Mouse (Mus musculus): ENCODE results near the gene Bach1. TPM values are rescaled to one million over a fixed set of nuclear protein-coding genes. Genes with fewer than 3 reads are reported as not detected.

Gene Bach1
- polyA plus RNA-seq, 1 experiment from 2014 or later = 13.7 TPM

DNA sequence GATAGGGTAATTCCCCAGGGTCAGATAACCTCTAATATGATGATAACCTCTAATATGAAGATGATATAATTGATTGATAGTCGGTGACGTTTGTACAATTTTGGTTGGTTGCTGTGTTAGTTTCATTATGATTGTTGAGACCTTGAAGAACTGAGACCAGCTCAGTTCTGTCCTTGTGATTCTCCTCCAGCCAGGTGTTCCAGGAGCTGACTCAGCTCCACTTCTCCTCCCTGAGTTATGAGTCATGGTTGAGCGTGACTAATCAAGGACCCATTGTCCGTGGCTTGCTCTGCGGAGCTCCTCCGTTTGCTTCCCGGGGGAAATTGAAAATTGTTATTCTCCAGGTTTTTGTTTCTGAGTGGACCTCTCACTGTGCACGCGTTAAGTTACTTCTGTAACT, 33.5 kb upstream of the Bach1 start:
- Histone ChIP-seq H3K36me3 (no peaks in the 10 kb centered on the region), H3K4me2 (no peak overlapping the region), H3K9me3 (no peaks in the 10 kb centered on the region), H3K9ac (no peak overlapping the region), H3K27ac (no peak overlapping the region), H3K4me1 (0 out of 2 replicates have a peak, but pooled peaks cover 8% of the 10 kb centered on the region), H3K27me3 (replicated peaks) (no peaks in the 10 kb centered on the region), H3K4me3 (replicated peaks) (no peak overlapping the region)
- WGBS = 58% methylated on average over 9 of the region's 9 CpGs
- ATAC-seq (ENCODE audit: insufficient read depth, low FRiP score, low read depth) = no peak

DNA sequence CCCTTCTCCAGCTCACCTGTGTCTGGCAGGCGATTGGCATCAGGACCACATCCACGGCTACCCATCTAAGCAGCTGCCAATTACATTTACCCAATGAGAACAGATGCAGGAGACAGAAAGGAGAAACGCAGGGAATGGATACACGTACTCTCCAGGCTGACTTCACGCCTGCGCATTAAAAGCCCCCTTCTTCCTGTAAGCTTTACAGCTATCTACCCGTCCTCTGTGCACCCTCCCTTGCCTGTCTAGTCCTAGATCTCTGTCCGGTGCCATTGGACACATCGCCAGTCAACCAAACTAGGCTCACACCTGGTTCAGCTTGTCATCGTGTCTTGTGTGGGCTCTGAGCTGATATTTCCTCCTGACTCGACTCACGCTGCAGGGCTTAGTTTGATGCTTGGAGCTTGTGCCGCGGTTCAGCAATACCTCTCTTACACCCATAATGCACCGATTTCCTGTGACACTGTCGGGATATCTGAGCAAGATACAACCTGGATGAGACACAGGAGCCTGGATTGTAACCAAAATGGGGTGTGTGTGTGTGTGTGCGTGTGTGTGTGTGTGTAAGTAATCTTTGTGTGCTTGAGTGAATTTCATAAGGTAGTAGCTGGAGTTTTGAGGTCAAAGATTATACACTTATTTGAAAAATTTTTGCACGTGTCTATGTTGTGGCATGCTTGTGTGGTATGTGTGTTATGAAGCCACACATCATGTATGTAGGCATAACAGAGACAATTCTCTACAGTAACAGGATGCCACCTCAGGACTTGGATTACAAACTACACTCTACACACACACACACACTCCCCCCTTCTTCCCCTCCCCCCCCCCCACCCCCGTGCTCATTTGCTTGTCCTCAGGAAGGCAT, 32.8 kb upstream of the Bach1 start:
- Histone ChIP-seq H3K27me3 (replicated peaks) (no peaks in the 10 kb centered on the region), H3K9ac (no peak overlapping the region), H3K4me2 (no peak overlapping the region), H3K4me1 (0 out of 2 replicates have a peak, but pooled peaks cover 7% of the 10 kb centered on the region), H3K27ac (no peak overlapping the region), H3K36me3 (no peaks in the 10 kb centered on the region), H3K9me3 (no peaks in the 10 kb centered on the region), H3K4me3 (replicated peaks) (no peak overlapping the region)
- WGBS = 84% methylated on average over 19 of the region's 19 CpGs
- no peak for ATAC-seq (ENCODE audit: insufficient read depth, low FRiP score, low read depth)

DNA sequence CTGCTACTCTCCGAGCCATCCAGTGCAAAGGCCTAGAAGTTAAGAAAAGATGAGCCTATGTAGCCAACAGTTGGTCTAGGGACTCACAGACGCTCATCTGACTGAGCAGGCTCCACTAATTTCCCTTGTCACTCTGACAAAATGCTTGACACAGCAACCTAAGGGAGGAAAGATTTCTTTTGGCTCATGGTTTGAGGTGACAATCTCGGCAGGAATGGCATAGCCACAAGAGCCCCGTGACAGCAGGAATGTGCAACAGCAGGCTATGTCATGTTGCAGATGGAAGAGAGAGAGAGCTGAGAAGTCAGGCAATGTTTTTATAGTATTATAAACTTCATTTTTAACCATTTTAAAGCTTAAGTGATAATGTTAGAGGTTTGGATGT, 32.1 kb upstream of the Bach1 start:
- no peaks in the 10 kb centered on the region for H3K36me3 ChIP-seq
- no peaks in the 10 kb centered on the region for H3K9me3 ChIP-seq
- H3K27me3 ChIP-seq (replicated peaks) = no peaks in the 10 kb centered on the region
- 83% methylated on average over 4 of the region's 4 CpGs for WGBS
- 0 out of 2 replicates have a peak, but pooled peaks cover 1% of the 10 kb centered on the region for H3K4me1 ChIP-seq
- no peak for ATAC-seq (ENCODE audit: insufficient read depth, low FRiP score, low read depth)
- no peak overlapping the region for H3K9ac ChIP-seq
- H3K4me2 ChIP-seq = no peak overlapping the region
- no peak overlapping the region for H3K4me3 ChIP-seq (replicated peaks)
- no peak overlapping the region for H3K27ac ChIP-seq

DNA sequence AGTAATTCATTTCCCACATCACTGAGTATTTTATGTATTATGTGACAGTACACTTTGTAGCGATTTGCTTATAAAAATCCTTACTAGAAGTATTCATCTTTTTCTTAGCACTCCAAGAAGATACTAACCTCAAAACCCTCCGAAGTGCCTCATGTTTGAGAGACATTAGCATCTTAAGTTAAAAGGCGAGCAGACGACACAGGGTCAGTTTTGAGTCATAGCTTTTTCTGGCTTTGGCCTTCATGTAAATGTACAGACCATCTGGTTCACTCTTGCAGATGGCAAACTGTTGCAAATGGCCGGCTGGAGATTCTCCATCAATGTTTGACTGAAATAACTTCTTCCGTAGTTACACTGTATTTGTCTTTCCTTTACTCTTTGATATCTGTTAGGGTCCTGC, 30.7 kb upstream of the Bach1 start:
- ATAC-seq (ENCODE audit: insufficient read depth, low FRiP score, low read depth) = no peak
- 65% methylated on average over 6 of the region's 6 CpGs for WGBS
- H3K36me3 ChIP-seq = no peaks in the 10 kb centered on the region
- no peak overlapping the region for H3K9ac ChIP-seq
- no peak overlapping the region for H3K4me3 ChIP-seq (replicated peaks)
- no peak overlapping the region for H3K27ac ChIP-seq
- no peak overlapping the region for H3K4me2 ChIP-seq
- no peaks in the 10 kb centered on the region for H3K27me3 ChIP-seq (replicated peaks)
- H3K4me1 ChIP-seq = no peaks in the 10 kb centered on the region
- no peaks in the 10 kb centered on the region for H3K9me3 ChIP-seq

- WGBS = 66% methylated on average over 8 of the region's 8 CpGs
- ATAC-seq (ENCODE audit: insufficient read depth, low FRiP score, low read depth) = no peak
These were observed 28.5 kb upstream of the Bach1 start for GRCm38 (mm10) chr16:87670091-87670820.

DNA sequence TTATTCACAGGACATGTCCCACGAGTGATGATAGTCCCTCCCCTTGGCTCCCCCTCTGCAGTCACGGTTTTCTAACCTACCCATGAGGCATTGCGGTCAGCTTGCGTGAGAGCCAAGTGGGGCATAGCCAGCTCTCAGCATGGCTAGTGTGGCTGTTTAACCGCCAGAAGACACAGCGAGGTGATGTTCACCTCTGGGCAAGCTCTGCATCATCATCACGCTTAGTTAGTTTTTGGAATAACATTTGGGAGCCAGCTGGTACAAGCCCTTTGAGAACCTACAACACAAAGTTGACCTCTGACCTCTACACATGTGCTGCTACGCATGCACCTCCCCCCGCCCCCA, 28.0 kb upstream of the Bach1 start:
- H3K9me3 ChIP-seq = no peaks in the 10 kb centered on the region
- no peaks in the 10 kb centered on the region for H3K36me3 ChIP-seq
- H3K4me3 ChIP-seq (replicated peaks) = no peak overlapping the region
- H3K4me2 ChIP-seq = no peak overlapping the region
- no peak; the same call in 1 of the 2 replicates for ATAC-seq (ENCODE audit: insufficient read depth, low FRiP score, low read depth)
- H3K9ac ChIP-seq = no peak overlapping the region
- no peak overlapping the region for H3K27ac ChIP-seq
- WGBS = 87% methylated on average over 9 of the region's 9 CpGs
- H3K27me3 ChIP-seq (replicated peaks) = no peaks in the 10 kb centered on the region
- H3K4me1 ChIP-seq = 0 out of 2 replicates have a peak, but pooled peaks cover 2% of the 10 kb centered on the region

More at GRCm38 (mm10) chr16:87670091-87670820, 28.5 kb upstream of the Bach1 start:
- Histone ChIP-seq H3K4me3 (replicated peaks) (no peak overlapping the region), H3K36me3 (no peaks in the 10 kb centered on the region), H3K9ac (no peak overlapping the region), H3K4me1 (0 out of 2 replicates have a peak, but pooled peaks cover 2% of the 10 kb centered on the region), H3K9me3 (no peaks in the 10 kb centered on the region), H3K27me3 (replicated peaks) (no peaks in the 10 kb centered on the region), H3K27ac (no peak overlapping the region), H3K4me2 (no peak overlapping the region)

- Histone ChIP-seq H3K4me2 (no peak overlapping the region), H3K27ac (no peak overlapping the region), H3K9ac (no peak overlapping the region), H3K36me3 (no peaks in the 10 kb centered on the region), H3K4me3 (replicated peaks) (no peak overlapping the region), H3K4me1 (0 out of 2 replicates have a peak, but pooled peaks cover 2% of the 10 kb centered on the region), H3K27me3 (replicated peaks) (no peaks in the 10 kb centered on the region), H3K9me3 (no peaks in the 10 kb centered on the region)
- ATAC-seq (ENCODE audit: insufficient read depth, low FRiP score, low read depth) = no peak
- WGBS = 72% methylated on average over 12 of the region's 12 CpGs
These were observed 27.4 kb upstream of the Bach1 start for GRCm38 (mm10) chr16:87671336-87671735.

DNA sequence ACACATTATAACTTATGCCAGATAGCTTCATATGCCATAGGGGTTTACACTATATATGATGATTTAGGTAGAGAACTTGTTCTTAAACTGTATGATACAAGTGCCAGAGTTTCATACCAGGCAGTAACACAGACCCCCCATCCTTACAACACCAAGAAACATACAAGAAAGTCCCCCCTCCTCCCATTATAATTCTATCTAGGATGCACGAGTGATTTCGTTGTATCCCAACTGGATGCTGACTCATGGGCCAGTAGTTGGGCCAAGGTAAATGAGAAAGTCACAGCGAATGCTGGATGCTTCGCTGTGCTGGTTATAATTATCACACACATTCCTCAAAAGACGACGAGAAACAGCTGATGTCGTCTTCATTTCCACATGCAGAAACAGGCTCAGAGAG, 25.6 kb upstream of the Bach1 start:
- H3K4me3 ChIP-seq (replicated peaks) = no peak overlapping the region
- no peak overlapping the region for H3K9ac ChIP-seq
- no peak overlapping the region for H3K4me2 ChIP-seq
- WGBS = 82% methylated on average over 7 of the region's 7 CpGs
- 0 out of 2 replicates have a peak, but pooled peaks cover 2% of the 10 kb centered on the region for H3K4me1 ChIP-seq
- H3K27ac ChIP-seq = no peak overlapping the region
- no peaks in the 10 kb centered on the region for H3K36me3 ChIP-seq
- no peak for ATAC-seq (ENCODE audit: insufficient read depth, low FRiP score, low read depth)
- H3K9me3 ChIP-seq = no peaks in the 10 kb centered on the region
- H3K27me3 ChIP-seq (replicated peaks) = no peaks in the 10 kb centered on the region

DNA sequence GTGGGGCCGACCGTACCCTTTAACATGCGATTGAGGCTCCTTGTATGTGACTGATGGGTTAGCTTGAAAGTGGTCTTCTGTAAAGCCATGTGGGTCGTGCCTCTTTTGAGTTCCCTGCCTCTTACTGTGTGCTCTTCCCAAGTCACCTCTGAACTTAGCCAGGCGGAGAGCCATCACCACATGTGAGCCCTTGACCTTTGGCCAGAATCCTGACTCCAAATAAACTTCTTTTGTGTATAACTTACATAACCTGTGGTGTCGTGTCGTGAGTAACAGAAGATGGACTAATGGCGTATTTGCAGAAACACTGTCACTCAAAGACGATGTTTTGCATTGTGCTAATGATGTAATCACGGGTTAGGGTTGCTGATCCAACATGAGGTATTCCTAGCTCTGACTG, 22.6 kb upstream of the Bach1 start:
- H3K27me3 ChIP-seq (replicated peaks) = no peaks in the 10 kb centered on the region
- H3K9me3 ChIP-seq = no peaks in the 10 kb centered on the region
- ATAC-seq (ENCODE audit: insufficient read depth, low FRiP score, low read depth) = no peak
- WGBS = 46% methylated on average over 10 of the region's 10 CpGs
- H3K27ac ChIP-seq = no peak overlapping the region
- H3K36me3 ChIP-seq = no peaks in the 10 kb centered on the region
- no peak overlapping the region for H3K4me3 ChIP-seq (replicated peaks)
- no peak overlapping the region for H3K9ac ChIP-seq
- 0 out of 2 replicates have a peak, but pooled peaks cover 2% of the 10 kb centered on the region for H3K4me1 ChIP-seq
- no peak overlapping the region for H3K4me2 ChIP-seq

DNA sequence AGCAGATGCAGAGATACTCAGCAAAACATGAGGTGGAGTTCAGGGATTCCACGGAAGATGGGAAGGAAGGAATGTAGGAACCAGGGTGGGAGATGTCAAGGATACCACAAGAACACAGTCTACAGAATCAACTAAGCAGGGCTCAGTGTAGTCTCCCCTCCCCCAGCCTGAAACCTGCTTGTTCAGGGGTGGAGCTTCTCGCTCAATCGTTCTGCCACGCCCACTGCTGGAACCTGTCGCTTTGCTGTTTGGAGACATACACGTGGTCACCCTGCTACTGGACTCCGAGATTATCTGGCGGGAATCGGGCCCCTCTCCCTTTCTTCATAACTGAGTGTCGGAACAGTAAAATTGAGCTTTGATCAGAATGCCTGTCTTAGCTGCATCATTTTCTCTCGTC, 20.1 kb upstream of the Bach1 start:
- 54% methylated on average over 11 of the region's 11 CpGs for WGBS
- H3K27ac ChIP-seq = no peak overlapping the region
- H3K4me2 ChIP-seq = no peak overlapping the region
- no peaks in the 10 kb centered on the region for H3K4me1 ChIP-seq
- no peaks in the 10 kb centered on the region for H3K9me3 ChIP-seq
- H3K9ac ChIP-seq = no peak overlapping the region
- ATAC-seq (ENCODE audit: insufficient read depth, low FRiP score, low read depth) = no peak
- no peak overlapping the region for H3K4me3 ChIP-seq (replicated peaks)
- H3K36me3 ChIP-seq = no peaks in the 10 kb centered on the region
- H3K27me3 ChIP-seq (replicated peaks) = no peaks in the 10 kb centered on the region

DNA sequence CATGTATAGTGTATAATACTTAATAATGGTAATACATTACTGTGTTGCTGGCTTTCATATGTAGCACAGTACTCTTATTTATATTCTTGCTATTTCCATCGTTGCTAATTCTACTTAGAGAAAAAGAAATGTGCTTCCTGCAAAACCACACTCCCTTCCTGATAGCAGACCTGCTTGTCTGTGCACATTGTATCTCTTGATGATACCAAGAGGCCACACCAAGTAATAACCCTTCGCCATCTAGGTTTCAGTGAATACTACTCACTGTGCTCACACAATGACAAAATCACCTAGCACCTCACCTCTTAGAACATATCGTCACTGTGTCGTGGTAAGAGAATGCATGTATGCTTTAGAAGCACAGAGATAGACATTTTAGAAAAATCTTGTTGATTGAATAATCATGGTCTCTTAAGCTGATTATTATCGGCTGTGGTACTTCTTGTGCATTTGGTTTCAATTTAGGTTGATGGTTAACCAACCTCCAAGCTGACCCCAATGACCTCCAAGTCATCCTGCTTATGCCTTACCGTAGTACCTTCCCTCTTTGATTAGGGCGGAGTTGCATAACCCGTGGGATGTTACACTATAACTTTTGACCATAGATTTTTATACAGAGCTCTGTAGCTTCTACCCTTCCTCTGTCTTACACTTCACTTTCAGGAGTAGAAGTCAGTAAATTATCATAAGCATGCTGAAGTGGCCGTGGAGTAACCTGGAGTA, 17.7 kb upstream of the Bach1 start:
- Histone ChIP-seq H3K36me3 (no peaks in the 10 kb centered on the region), H3K9ac (no peak overlapping the region), H3K4me3 (replicated peaks) (no peak overlapping the region), H3K27ac (no peak overlapping the region), H3K4me2 (no peak overlapping the region), H3K27me3 (replicated peaks) (no peaks in the 10 kb centered on the region), H3K9me3 (no peaks in the 10 kb centered on the region), H3K4me1 (no peaks in the 10 kb centered on the region)
- WGBS = 82% methylated on average over 9 of the region's 9 CpGs
- ATAC-seq (ENCODE audit: insufficient read depth, low FRiP score, low read depth) = no peak

GRCm38 (mm10) chr16:87681848-87682247, 16.9 kb upstream of the Bach1 start:
- Histone ChIP-seq H3K27ac (no peak overlapping the region), H3K36me3 (no peaks in the 10 kb centered on the region), H3K9me3 (no peaks in the 10 kb centered on the region), H3K27me3 (replicated peaks) (no peaks in the 10 kb centered on the region), H3K4me1 (no peaks in the 10 kb centered on the region), H3K4me2 (no peak overlapping the region), H3K4me3 (replicated peaks) (no peak overlapping the region), H3K9ac (no peak overlapping the region)
- 51% methylated on average over 3 of the region's 3 CpGs for WGBS
- no peak for ATAC-seq (ENCODE audit: insufficient read depth, low FRiP score, low read depth)

All from stomach, embryonic 15.5 days (tissue).